Mouse (Mus musculus) intestine, postnatal 0 days (tissue): ENCODE data around the gene Tex19.2. TPM values are rescaled to one million over a fixed set of nuclear protein-coding genes. Genes with fewer than 3 reads are reported as not detected.

Experiments used
- ATAC-seq: fragments of 200-750 bp; cut with Nextera tagmentation; 2 replicates; pipeline ENCODE4 v1.8.0; 2017; ENCODE audit warnings: mild to moderate bottlenecking, moderate TSS enrichment, moderate library complexity
- H3K27ac ChIP-seq: fragments of 300-500 bp; sonication (generic); 2 replicates; pipeline ENCODE4 v1.5.1; 2014; ENCODE audit warnings: mild to moderate bottlenecking, low read depth, low read length, moderate library complexity
- H3K27me3 ChIP-seq: fragments of 300-500 bp; sonication (generic); replicated peaks from 2 replicates; pipeline ENCODE4 v1.6.1; 2014; ENCODE audit warnings: low read length, mixed read lengths; ENCODE audit not compliant: control insufficient read depth, insufficient read depth
- H3K36me3 ChIP-seq: fragments of 300-500 bp; sonication (generic); 2 replicates; pipeline ENCODE4 v1.6.1; 2014; ENCODE audit warnings: mild to moderate bottlenecking, moderate library complexity; ENCODE audit not compliant: control insufficient read depth, insufficient read depth
- H3K4me1 ChIP-seq: fragments of 300-500 bp; sonication (generic); replicated peaks from 2 replicates; pipeline ENCODE4 v1.6.1; 2014; ENCODE audit warnings: antibody characterized with exemption, low read length, mixed read lengths; ENCODE audit not compliant: control insufficient read depth, insufficient read depth
- H3K4me2 ChIP-seq: fragments of 300-500 bp; sonication (generic); replicated peaks from 2 replicates; pipeline ENCODE4 v1.6.1; 2014; ENCODE audit warnings: low read depth, mild to moderate bottlenecking, moderate library complexity
- H3K4me3 ChIP-seq: fragments of 300-500 bp; sonication (generic); 2 replicates; pipeline ENCODE4 v1.5.1; 2014; ENCODE audit warnings: low read depth, low read length
- H3K9ac ChIP-seq: fragments of 300-500 bp; sonication (generic); 2 replicates; pipeline ENCODE4 v1.6.1; 2014; ENCODE audit warnings: mild to moderate bottlenecking, low read depth, low read length
- H3K9me3 ChIP-seq: fragments of 300-500 bp; sonication (generic); 2 replicates; pipeline ENCODE4 v1.6.1; 2016; ENCODE audit warnings: mixed run types; ENCODE audit not compliant: control insufficient read depth
- CTCF ChIP-seq: sonication (generic); IDR thresholded peaks from 2 replicates; pipeline ENCODE4 v1.5.1; 2016; ENCODE audit warnings: low read depth, mild to moderate bottlenecking, control low read depth, antibody characterized with exemption, moderate library complexity
- WGBS: fragments of 180-500 bp; shearing (Covaris S2); extraction: QIAGEN DNeasy Blood & Tissue Kit; methylation state at CpG from one replicate; pipeline ENCODE4 v1.1.7; 2014; 5-methylcytosine and 5-hydroxymethylcytosine counted together
- polyA plus RNA-seq: library from polyadenylated mRNA; unstranded; fragments of >200 nt; fragmentation: Nextera tagmentation; extraction: Ambion mirVana; gene quantifications from 2 replicates; pipeline ENCODE4 v1.2.1, GENCODE M21; 2015

Tex19.2 gene
- polyA plus RNA-seq, 1 experiment from 2014 or later: 0.33 TPM

GRCm38 (mm10) chr11:121148193-121148592, 29.7 kb upstream of the Tex19.2 start:
- 87% methylated on average over 3 of the region's 3 CpGs for WGBS
- Histone ChIP-seq H3K4me3 (no peak overlapping the region), H3K9ac (no peak overlapping the region), H3K4me2 (no peak overlapping the region), H3K36me3 (no peaks in the 10 kb centered on the region), H3K4me1 (no peaks in the 10 kb centered on the region), H3K27ac (no peak overlapping the region), H3K9me3 (no peaks in the 10 kb centered on the region), H3K27me3 (no peaks in the 10 kb centered on the region)
- ATAC-seq: no peak
- TF ChIP-seq CTCF: peak; percentile 51

GRCm38 (mm10) chr11:121145865-121146264, 27.4 kb upstream of the Tex19.2 start, which contains the start of gene Tex19.1:
Gene Tex19.1 (plus strand): TSS chr11:121146143.
- Histone ChIP-seq H3K27me3 (no peaks in the 10 kb centered on the region), H3K36me3 (no peaks in the 10 kb centered on the region), H3K4me2 (no peak within 1 kb of the TSS), H3K27ac (no peak within 1 kb of the TSS), H3K9ac (no peak within 1 kb of the TSS), H3K4me1 (no peaks in the 10 kb centered on the region), H3K4me3 (no peak within 1 kb of the TSS), H3K9me3 (no peaks in the 10 kb centered on the region)
- TF ChIP-seq CTCF: no peak
- no peak for ATAC-seq
- WGBS: 90% methylated on average over 22 of the region's 22 CpGs

- Histone ChIP-seq H3K4me1 (no peaks in the 10 kb centered on the region), H3K36me3 (no peaks in the 10 kb centered on the region), H3K27me3 (no peaks in the 10 kb centered on the region), H3K4me3 (no peak overlapping the region), H3K9me3 (no peaks in the 10 kb centered on the region), H3K27ac (no peak overlapping the region), H3K9ac (no peak overlapping the region), H3K4me2 (no peak overlapping the region)
- no peak for TF ChIP-seq CTCF
- 64% methylated on average over 9 of the region's 9 CpGs for WGBS
- peak; percentile 55; the same call in 1 of the 2 replicates for ATAC-seq
Measured at GRCm38 (mm10) chr11:121143325-121144015, 25.0 kb upstream of the Tex19.2 start.

- Histone ChIP-seq H3K9me3 (no peaks in the 10 kb centered on the region), H3K27me3 (no peaks in the 10 kb centered on the region), H3K36me3 (no peaks in the 10 kb centered on the region), H3K27ac (no peak overlapping the region), H3K4me1 (no peaks in the 10 kb centered on the region), H3K9ac (no peak overlapping the region), H3K4me3 (no peak overlapping the region), H3K4me2 (no peak overlapping the region)
- WGBS: 45% methylated on average over 6 of the region's 6 CpGs
- TF ChIP-seq CTCF: peak; percentile 61
- ATAC-seq: no peak
Measured at GRCm38 (mm10) chr11:121138732-121139131, 20.3 kb upstream of the Tex19.2 start.

- H3K9me3 ChIP-seq: no peaks in the 10 kb centered on the region
Measured at GRCm38 (mm10) chr11:121137682-121138081, 19.2 kb upstream of the Tex19.2 start.

GRCm38 (mm10) chr11:121134600-121134999, 16.1 kb upstream of the Tex19.2 start:
- Histone ChIP-seq H3K27me3 (no peaks in the 10 kb centered on the region), H3K9me3 (no peaks in the 10 kb centered on the region), H3K36me3 (no peaks in the 10 kb centered on the region), H3K9ac (no peak overlapping the region), H3K4me3 (no peak overlapping the region), H3K4me2 (no peak overlapping the region), H3K27ac (no peak overlapping the region), H3K4me1 (no peaks in the 10 kb centered on the region)
- WGBS: 32% methylated on average over 1 of the region's 1 CpGs
- TF ChIP-seq CTCF: no peak
- no peak for ATAC-seq

More at GRCm38 (mm10) chr11:121137682-121138081, 19.2 kb upstream of the Tex19.2 start:
- Histone ChIP-seq H3K9ac (no peak overlapping the region), H3K4me2 (no peak overlapping the region), H3K4me3 (no peak overlapping the region), H3K4me1 (no peaks in the 10 kb centered on the region), H3K27me3 (no peaks in the 10 kb centered on the region), H3K27ac (0 out of 2 replicates have a peak overlapping the region, but pooled peaks have one; percentile 42), H3K36me3 (no peaks in the 10 kb centered on the region)
- TF ChIP-seq CTCF: no peak
- 44% methylated on average over 5 of the region's 5 CpGs for WGBS
- peak; percentile 69 for ATAC-seq
